Mouse (Mus musculus) E14TG2a.4 (cell line): ENCODE data around the gene Prps1l1.

Source experiments
- CTCF ChIP-seq: conservative IDR thresholded peaks from 2 replicates; pipeline ENCODE4 v1.5.1; 2014; ENCODE audit warnings: low read length
- NANOG ChIP-seq: IDR thresholded peaks from 2 replicates; pipeline ENCODE4 v1.6.1; 2014; ENCODE audit warnings: borderline replicate concordance, low read length, mixed read lengths

DNA sequence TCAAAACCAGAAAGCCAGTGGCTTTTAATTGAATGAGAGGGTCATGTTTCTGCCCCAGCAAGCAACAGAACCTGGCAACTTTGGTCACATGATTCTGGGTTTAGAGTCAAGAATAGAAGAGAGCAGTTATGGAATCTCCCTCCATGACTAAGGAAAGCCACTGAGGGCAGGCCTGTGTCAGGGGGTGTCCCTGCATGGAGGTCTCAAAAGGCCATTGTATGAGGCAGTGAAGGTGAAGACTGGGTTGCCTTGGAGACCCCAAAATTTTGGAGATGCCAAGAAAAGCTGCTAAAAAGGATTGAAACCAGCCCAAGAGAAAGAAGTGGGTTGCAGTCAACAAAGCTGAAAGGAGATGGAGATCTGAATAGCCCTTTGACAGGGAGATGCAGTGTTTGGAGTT lies 21.2 kb downstream of the Prps1l1 start:
- TF ChIP-seq CTCF (no peak), NANOG (no peak)
